Mouse (Mus musculus): ENCODE measurements around the gene Kcnab2.

The Kcnab2 gene

GRCm38 (mm10) chr4:152453079-152453478, 24.6 kb downstream of the Kcnab2 start:
- intact Hi-C loops (cut with DNase I) = no loop called here

GRCm38 (mm10) chr4:152451371-152451770, 26.3 kb downstream of the Kcnab2 start:
- intact Hi-C loops (cut with DNase I) = no loop called here

GRCm38 (mm10) chr4:152448666-152449018, 29.0 kb downstream of the Kcnab2 start:
- intact Hi-C loops (cut with DNase I) = no loop called here

GRCm38 (mm10) chr4:152447731-152448665, 29.7 kb downstream of the Kcnab2 start:
- intact Hi-C loops (cut with DNase I) = no loop called here

- intact Hi-C loops (cut with DNase I) = no loop called here
Observed at GRCm38 (mm10) chr4:152446178-152446577, 31.5 kb downstream of the Kcnab2 start.

- intact Hi-C loops (cut with DNase I) = no loop called here
Observed at GRCm38 (mm10) chr4:152441536-152441935, 36.1 kb downstream of the Kcnab2 start.

GRCm38 (mm10) chr4:152440882-152441281, 36.8 kb downstream of the Kcnab2 start:
- intact Hi-C loops (cut with DNase I) = no loop called here

- intact Hi-C loops (cut with DNase I) = loop anchor here (1.0 to 10.0 kb wide), 3 partner anchors 93 to 260 kb away; partner anchors contain the start of gene Acot7
Observed at GRCm38 (mm10) chr4:152435255-152435654, 42.4 kb downstream of the Kcnab2 start.

GRCm38 (mm10) chr4:152434836-152435235, 42.8 kb downstream of the Kcnab2 start:
- intact Hi-C loops (cut with DNase I) = loop anchor here (1.0 to 10.0 kb wide), 3 partner anchors 93 to 260 kb away; partner anchors contain the start of gene Acot7

- intact Hi-C loops (cut with DNase I) = loop anchor here (10.0 kb wide), 1 partner anchor 258 kb away; the partner anchor contains the start of gene Acot7
Observed at GRCm38 (mm10) chr4:152432308-152432707, 45.4 kb downstream of the Kcnab2 start.

GRCm38 (mm10) chr4:152428259-152428658, 49.4 kb downstream of the Kcnab2 start:
- intact Hi-C loops (cut with DNase I) = no loop called here

GRCm38 (mm10) chr4:152424922-152425321, 52.7 kb downstream of the Kcnab2 start:
- intact Hi-C loops (cut with DNase I) = no loop called here

GRCm38 (mm10) chr4:152424341-152424740, 53.3 kb downstream of the Kcnab2 start:
- intact Hi-C loops (cut with DNase I) = no loop called here

GRCm38 (mm10) chr4:152423576-152423975, 54.1 kb downstream of the Kcnab2 start:
- intact Hi-C loops (cut with DNase I) = no loop called here

GRCm38 (mm10) chr4:152418229-152419060, 59.2 kb downstream of the Kcnab2 start:
- intact Hi-C loops (cut with DNase I) = no loop called here

- intact Hi-C loops (cut with DNase I) = no loop called here
Observed at GRCm38 (mm10) chr4:152412524-152413080, 65.1 kb downstream of the Kcnab2 start.

GRCm38 (mm10) chr4:152410961-152411360, 66.7 kb downstream of the Kcnab2 start:
- intact Hi-C loops (cut with DNase I) = no loop called here

GRCm38 (mm10) chr4:152406531-152406930, 71.1 kb downstream of the Kcnab2 start:
- intact Hi-C loops (cut with DNase I) = no loop called here

GRCm38 (mm10) chr4:152405671-152406201, 71.9 kb downstream of the Kcnab2 start:
- intact Hi-C loops (cut with DNase I) = no loop called here

- intact Hi-C loops (cut with DNase I) = no loop called here
Observed at GRCm38 (mm10) chr4:152405143-152405542, 72.5 kb downstream of the Kcnab2 start.

GRCm38 (mm10) chr4:152398926-152399325, 78.7 kb downstream of the Kcnab2 start:
- intact Hi-C loops (cut with DNase I) = no loop called here
